Mouse (Mus musculus): Measurements from ENCODE around the gene Commd8. TPM values are rescaled to one million over a fixed set of nuclear protein-coding genes. Genes with fewer than 3 reads are reported as not detected.

Commd8 gene
- total RNA-seq, 1 experiment = 52.2 TPM

- Histone ChIP-seq H3K4me3 (ENCODE audit: insufficient read depth in 1 of 2, low read depth in 1 of 2, low read length in 2 of 2, poor library complexity in 1 of 2, severe bottlenecking in 1 of 2) (no peak overlapping the region), H3K4me1 (ENCODE audit: control insufficient read depth in 2 of 2, insufficient read depth in 2 of 2, low read length in 2 of 2, poor library complexity in 1 of 2) (peaks cover 0 to 4% of the 10 kb centered on the region in 2 experiments; a peak in 1 of 4 replicates), H3K9ac (ENCODE audit: insufficient read depth, low read depth, low read length, poor library complexity, severe bottlenecking) (no peak overlapping the region), H3K27ac (ENCODE audit: insufficient read depth, low read depth, low read length, poor library complexity, severe bottlenecking) (no peak overlapping the region), H3K36me3 (ENCODE audit: control insufficient read depth, insufficient read depth, low read length, poor library complexity, severe bottlenecking) (no peaks in the 10 kb centered on the region), H3K9me3 (ENCODE audit: control insufficient read depth, insufficient read depth, low read depth, low read length) (no peaks in the 10 kb centered on the region)
- in situ Hi-C loops (cut with MboI; ENCODE audit: low sequenced_read_pairs in 2 of 2, unreplicated experiment in 2 of 2) = loop anchor here in 1 of 2 experiments (10.0 kb wide), 1 partner anchor 92 kb away; no protein-coding TSS in a partner anchor
- TF ChIP-seq HCFC1 (IDR thresholded peaks at IDR 0.05; ENCODE audit: borderline replicate concordance, insufficient read depth, low read length) (no peak), CHD2 (IDR thresholded peaks at IDR 0.05; ENCODE audit: low read depth, low read length) (no peak), ZNF384 (IDR thresholded peaks at IDR 0.05; ENCODE audit: low read depth, low read length) (no peak), MAFK (IDR thresholded peaks at IDR 0.05; ENCODE audit: insufficient read depth, low read depth, low read length) (no peak), ZC3H11A (IDR thresholded peaks at IDR 0.05; ENCODE audit: borderline replicate concordance, low read depth, low read length) (no peak)
- peak; percentile 20 for DNase-seq (ENCODE audit: low read depth, low spot score)
Observed at GRCm38 (mm10) chr5:72172675-72173074, 4.7 kb upstream of the Commd8 start.

GRCm38 (mm10) chr5:72170067-72170466, 2.1 kb upstream of the Commd8 start:
- no peak overlapping the region for H3K4me3 ChIP-seq (ENCODE audit: insufficient read depth in 1 of 2, low read depth in 1 of 2, low read length in 2 of 2, poor library complexity in 1 of 2, severe bottlenecking in 1 of 2)
- no peak overlapping the region for H3K27ac ChIP-seq (ENCODE audit: insufficient read depth, low read depth, low read length, poor library complexity, severe bottlenecking)
- in situ Hi-C loops (cut with MboI; ENCODE audit: low sequenced_read_pairs in 2 of 2, unreplicated experiment in 2 of 2) = loop anchor here in 1 of 2 experiments (10.0 kb wide), 1 partner anchor 95 kb away; no protein-coding TSS in a partner anchor
- DNase-seq (ENCODE audit: low read depth, low spot score) = no peak
- H3K36me3 ChIP-seq (ENCODE audit: control insufficient read depth, insufficient read depth, low read length, poor library complexity, severe bottlenecking) = peaks cover 2% of the 10 kb centered on the region
- H3K9ac ChIP-seq (ENCODE audit: insufficient read depth, low read depth, low read length, poor library complexity, severe bottlenecking) = no peak overlapping the region
- no peaks in the 10 kb centered on the region for H3K9me3 ChIP-seq (ENCODE audit: control insufficient read depth, insufficient read depth, low read depth, low read length)
- H3K4me1 ChIP-seq (ENCODE audit: control insufficient read depth in 2 of 2, insufficient read depth in 2 of 2, low read length in 2 of 2, poor library complexity in 1 of 2) = no peaks in the 10 kb centered on the region
- TF ChIP-seq HCFC1 (IDR thresholded peaks at IDR 0.05; ENCODE audit: borderline replicate concordance, insufficient read depth, low read length) (no peak), CHD2 (IDR thresholded peaks at IDR 0.05; ENCODE audit: low read depth, low read length) (no peak), MAFK (IDR thresholded peaks at IDR 0.05; ENCODE audit: insufficient read depth, low read depth, low read length) (no peak), ZC3H11A (IDR thresholded peaks at IDR 0.05; ENCODE audit: borderline replicate concordance, low read depth, low read length) (no peak), ZNF384 (IDR thresholded peaks at IDR 0.05; ENCODE audit: low read depth, low read length) (no peak)

GRCm38 (mm10) chr5:72168285-72168621, 264 bp upstream of the Commd8 start:
- DNase-seq (ENCODE audit: low read depth, low spot score) = no peak
- in situ Hi-C loops (cut with MboI; ENCODE audit: low sequenced_read_pairs in 2 of 2, unreplicated experiment in 2 of 2) = no loop called here
- peaks cover 5% of the 10 kb centered on the region for H3K36me3 ChIP-seq (ENCODE audit: control insufficient read depth, insufficient read depth, low read length, poor library complexity, severe bottlenecking)
- H3K9ac ChIP-seq (ENCODE audit: insufficient read depth, low read depth, low read length, poor library complexity, severe bottlenecking) = no peak overlapping the region; the same call in 1 of the 2 replicates
- H3K9me3 ChIP-seq (ENCODE audit: control insufficient read depth, insufficient read depth, low read depth, low read length) = no peaks in the 10 kb centered on the region
- H3K4me1 ChIP-seq (ENCODE audit: control insufficient read depth in 2 of 2, insufficient read depth in 2 of 2, low read length in 2 of 2, poor library complexity in 1 of 2) = no peaks in the 10 kb centered on the region
- peak overlapping the region; percentile 30 to 32; a peak in 1 of 4 replicates for H3K4me3 ChIP-seq (ENCODE audit: insufficient read depth in 1 of 2, low read depth in 1 of 2, low read length in 2 of 2, poor library complexity in 1 of 2, severe bottlenecking in 1 of 2)
- 0 out of 2 replicates have a peak, but pooled peaks have one; percentile 57 for TF ChIP-seq ZNF384 (IDR thresholded peaks at IDR 0.05; ENCODE audit: low read depth, low read length)
- no peak for TF ChIP-seq CHD2 (IDR thresholded peaks at IDR 0.05; ENCODE audit: low read depth, low read length)
- TF ChIP-seq ZC3H11A (IDR thresholded peaks at IDR 0.05; ENCODE audit: borderline replicate concordance, low read depth, low read length) = no peak
- no peak for TF ChIP-seq MAFK (IDR thresholded peaks at IDR 0.05; ENCODE audit: insufficient read depth, low read depth, low read length)
- TF ChIP-seq HCFC1 (IDR thresholded peaks at IDR 0.05; ENCODE audit: borderline replicate concordance, insufficient read depth, low read length) = no peak
- H3K27ac ChIP-seq (ENCODE audit: insufficient read depth, low read depth, low read length, poor library complexity, severe bottlenecking) = no peak overlapping the region

GRCm38 (mm10) chr5:72164386-72164785, 3.6 kb downstream of the Commd8 start:
- Histone ChIP-seq H3K4me3 (ENCODE audit: insufficient read depth in 1 of 2, low read depth in 1 of 2, low read length in 2 of 2, poor library complexity in 1 of 2, severe bottlenecking in 1 of 2) (no peak overlapping the region), H3K36me3 (ENCODE audit: control insufficient read depth, insufficient read depth, low read length, poor library complexity, severe bottlenecking) (peaks cover 24% of the 10 kb centered on the region), H3K4me1 (ENCODE audit: control insufficient read depth in 2 of 2, insufficient read depth in 2 of 2, low read length in 2 of 2, poor library complexity in 1 of 2) (no peaks in the 10 kb centered on the region), H3K9me3 (ENCODE audit: control insufficient read depth, insufficient read depth, low read depth, low read length) (no peaks in the 10 kb centered on the region), H3K27ac (ENCODE audit: insufficient read depth, low read depth, low read length, poor library complexity, severe bottlenecking) (no peak overlapping the region), H3K9ac (ENCODE audit: insufficient read depth, low read depth, low read length, poor library complexity, severe bottlenecking) (no peak overlapping the region)
- TF ChIP-seq ZNF384 (IDR thresholded peaks at IDR 0.05; ENCODE audit: low read depth, low read length) (no peak), CHD2 (IDR thresholded peaks at IDR 0.05; ENCODE audit: low read depth, low read length) (no peak), ZC3H11A (IDR thresholded peaks at IDR 0.05; ENCODE audit: borderline replicate concordance, low read depth, low read length) (no peak), MAFK (IDR thresholded peaks at IDR 0.05; ENCODE audit: insufficient read depth, low read depth, low read length) (no peak), HCFC1 (IDR thresholded peaks at IDR 0.05; ENCODE audit: borderline replicate concordance, insufficient read depth, low read length) (no peak)
- in situ Hi-C loops (cut with MboI; ENCODE audit: low sequenced_read_pairs in 2 of 2, unreplicated experiment in 2 of 2) = no loop called here
- DNase-seq (ENCODE audit: low read depth, low spot score) = no peak

Data from ES-E14 (cell line).